Mouse (Mus musculus): ENCODE results near the gene Fam53b.

GRCm38 (mm10) chr7:132682901-132683300 is 130.8 kb downstream of the Fam53b start:
- TF ChIP-seq CTCF (IDR thresholded peaks at IDR 0.05) (no peak), EP300 (IDR thresholded peaks at IDR 0.05) (no peak)

Measured in lung, postnatal 0 days (tissue).